Mouse (Mus musculus) neural tube, embryonic 13.5 days (tissue): ENCODE results near the gene Pskh1. TPM values are rescaled to one million over a fixed set of nuclear protein-coding genes. Genes with fewer than 3 reads are reported as not detected.

Source experiments
- ATAC-seq: fragments of 200-750 bp; cut with Nextera tagmentation; 2 replicates; pipeline ENCODE4 v1.8.0; 2017; ENCODE audit warnings: low read depth, mild to moderate bottlenecking, moderate TSS enrichment, moderate library complexity
- H3K27ac ChIP-seq: fragments of 300-500 bp; sonication (generic); replicated peaks from 2 replicates; pipeline ENCODE4 v1.5.1; 2015; ENCODE audit warnings: moderate library complexity, mild to moderate bottlenecking, inconsistent platforms
- H3K27me3 ChIP-seq: fragments of 300-500 bp; sonication (generic); 2 replicates; pipeline ENCODE4 v1.6.1; 2015; ENCODE audit warnings: mild to moderate bottlenecking, inconsistent platforms
- H3K36me3 ChIP-seq: fragments of 300-500 bp; sonication (generic); 2 replicates; pipeline ENCODE4 v1.6.1; 2015; ENCODE audit warnings: mild to moderate bottlenecking, inconsistent platforms
- H3K4me1 ChIP-seq: fragments of 300-500 bp; sonication (generic); replicated peaks from 2 replicates; pipeline ENCODE4 v1.6.1; 2015; ENCODE audit warnings: inconsistent platforms
- H3K4me2 ChIP-seq: fragments of 300-500 bp; sonication (generic); 2 replicates; pipeline ENCODE4 v1.6.1; 2015; ENCODE audit warnings: inconsistent platforms, mild to moderate bottlenecking, moderate library complexity
- H3K4me3 ChIP-seq: fragments of 300-500 bp; sonication (generic); 2 replicates; pipeline ENCODE4 v1.5.1; 2015; ENCODE audit warnings: mild to moderate bottlenecking, inconsistent platforms
- H3K9ac ChIP-seq: fragments of 300-500 bp; sonication (generic); 2 replicates; pipeline ENCODE4 v1.6.1; 2015; ENCODE audit warnings: moderate library complexity, mild to moderate bottlenecking, inconsistent platforms
- H3K9me3 ChIP-seq: fragments of 300-500 bp; sonication (generic); 2 replicates; pipeline ENCODE4 v1.6.1; 2016; ENCODE audit warnings: inconsistent platforms
- WGBS: fragments of 180-500 bp; shearing (Covaris S2); methylation state at CpG from one replicate; pipeline ENCODE4 v1.1.7; 2015; 5-methylcytosine and 5-hydroxymethylcytosine counted together
- polyA plus RNA-seq: library from polyadenylated mRNA; unstranded; fragments of >200 nt; fragmentation: Nextera tagmentation; extraction: Ambion mirVana; gene quantifications from 2 replicates; pipeline ENCODE4 v1.2.1, GENCODE M21; 2015

The Pskh1 gene
- polyA plus RNA-seq, 1 experiment from 2014 or later: 14.2 TPM

GRCm38 (mm10) chr8:105897801-105898480, 2.3 kb upstream of the Pskh1 start:
- H3K4me3 ChIP-seq: no peak overlapping the region
- H3K4me2 ChIP-seq: no peak overlapping the region
- peaks cover 16% of the 10 kb centered on the region for H3K36me3 ChIP-seq
- H3K27me3 ChIP-seq: no peaks in the 10 kb centered on the region
- peaks cover 20% of the 10 kb centered on the region for H3K4me1 ChIP-seq
- H3K9me3 ChIP-seq: no peaks in the 10 kb centered on the region
- H3K9ac ChIP-seq: no peak overlapping the region
- WGBS: 85% methylated on average over 9 of the region's 9 CpGs
- no peak for ATAC-seq
- no peak overlapping the region for H3K27ac ChIP-seq

- H3K27me3 ChIP-seq: no peaks in the 10 kb centered on the region
- WGBS: 43% methylated on average over 16 of the region's 16 CpGs
- H3K4me3 ChIP-seq: peak overlapping the region; percentile 81
- no peaks in the 10 kb centered on the region for H3K9me3 ChIP-seq
- H3K27ac ChIP-seq: peak overlapping the region; percentile 90
- peak overlapping the region; percentile 91 for H3K9ac ChIP-seq
- H3K4me1 ChIP-seq: peaks cover 11% of the 10 kb centered on the region
- H3K36me3 ChIP-seq: no peaks in the 10 kb centered on the region
- no peak for ATAC-seq
- peak overlapping the region; percentile 74 for H3K4me2 ChIP-seq
These were observed 838 bp downstream of the Pskh1 start for GRCm38 (mm10) chr8:105900941-105901616.

GRCm38 (mm10) chr8:105919390-105919789, 19.1 kb downstream of the Pskh1 start:
- H3K9ac ChIP-seq: no peak overlapping the region
- WGBS: 90% methylated on average over 3 of the region's 3 CpGs
- no peak for ATAC-seq
- no peaks in the 10 kb centered on the region for H3K4me1 ChIP-seq
- H3K4me3 ChIP-seq: no peak overlapping the region
- H3K36me3 ChIP-seq: peaks cover 15% of the 10 kb centered on the region
- H3K4me2 ChIP-seq: no peak overlapping the region
- H3K27ac ChIP-seq: no peak overlapping the region
- no peaks in the 10 kb centered on the region for H3K27me3 ChIP-seq
- H3K9me3 ChIP-seq: no peaks in the 10 kb centered on the region

GRCm38 (mm10) chr8:105925123-105925522, 24.9 kb downstream of the Pskh1 start:
- Histone ChIP-seq H3K4me3 (no peak overlapping the region), H3K4me1 (peaks cover under 1% of the 10 kb centered on the region; the same call in 1 of the 2 replicates), H3K36me3 (peaks cover 17% of the 10 kb centered on the region), H3K4me2 (no peak overlapping the region), H3K27ac (no peak overlapping the region), H3K9me3 (no peaks in the 10 kb centered on the region), H3K27me3 (no peaks in the 10 kb centered on the region), H3K9ac (no peak overlapping the region)
- ATAC-seq: no peak
- 82% methylated on average over 3 of the region's 3 CpGs for WGBS

- Histone ChIP-seq H3K4me3 (no peak overlapping the region), H3K27me3 (no peaks in the 10 kb centered on the region), H3K9me3 (no peaks in the 10 kb centered on the region), H3K9ac (peak overlapping the region; percentile 62), H3K36me3 (peaks cover 39% of the 10 kb centered on the region), H3K4me2 (no peak overlapping the region), H3K27ac (peak overlapping the region; percentile 47; the same call in 1 of the 2 replicates), H3K4me1 (peaks cover 9% of the 10 kb centered on the region)
- ATAC-seq: peak; percentile 66
- WGBS: 18% methylated on average over 8 of the region's 8 CpGs
These were observed 30.4 kb downstream of the Pskh1 start for GRCm38 (mm10) chr8:105930602-105931001.

GRCm38 (mm10) chr8:105931271-105931670, 31.0 kb downstream of the Pskh1 start:
- H3K9ac ChIP-seq: no peak overlapping the region
- no peaks in the 10 kb centered on the region for H3K27me3 ChIP-seq
- H3K27ac ChIP-seq: no peak overlapping the region
- H3K36me3 ChIP-seq: peaks cover 34% of the 10 kb centered on the region
- H3K4me2 ChIP-seq: no peak overlapping the region
- peak; percentile 13; the same call in 1 of the 2 replicates for ATAC-seq
- 93% methylated on average over 3 of the region's 3 CpGs for WGBS
- H3K4me3 ChIP-seq: no peak overlapping the region
- H3K4me1 ChIP-seq: peaks cover 15% of the 10 kb centered on the region
- H3K9me3 ChIP-seq: no peaks in the 10 kb centered on the region

GRCm38 (mm10) chr8:105932525-105932924, 32.3 kb downstream of the Pskh1 start:
- Histone ChIP-seq H3K27ac (no peak overlapping the region), H3K4me1 (peaks cover 20% of the 10 kb centered on the region), H3K9me3 (no peaks in the 10 kb centered on the region), H3K9ac (no peak overlapping the region), H3K36me3 (peaks cover 32% of the 10 kb centered on the region), H3K4me2 (no peak overlapping the region), H3K4me3 (no peak overlapping the region), H3K27me3 (no peaks in the 10 kb centered on the region)
- ATAC-seq: no peak
- WGBS: 92% methylated on average over 11 of the region's 11 CpGs

GRCm38 (mm10) chr8:105933762-105934161, 33.5 kb downstream of the Pskh1 start, which contains the start of gene Ctrl:
TSS of gene Ctrl (minus strand) at chr8:105933862.
- H3K9ac ChIP-seq: no peak within 1 kb of the TSS
- 95% methylated on average over 2 of the region's 2 CpGs for WGBS
- ATAC-seq: no peak

GRCm38 (mm10) chr8:105935105-105935504, 34.9 kb downstream of the Pskh1 start:
- H3K27me3 ChIP-seq: no peaks in the 10 kb centered on the region
- ATAC-seq: no peak

More at GRCm38 (mm10) chr8:105933762-105934161, 33.5 kb downstream of the Pskh1 start, which contains the start of gene Ctrl:
- H3K36me3 ChIP-seq: peaks cover 32% of the 10 kb centered on the region
- no peaks in the 10 kb centered on the region for H3K27me3 ChIP-seq
- H3K27ac ChIP-seq: no peak within 1 kb of the TSS
- H3K4me3 ChIP-seq: no peak within 1 kb of the TSS
- H3K4me2 ChIP-seq: no peak within 1 kb of the TSS
- H3K4me1 ChIP-seq: peaks cover 30% of the 10 kb centered on the region
- no peaks in the 10 kb centered on the region for H3K9me3 ChIP-seq

GRCm38 (mm10) chr8:105935863-105936603, 35.8 kb downstream of the Pskh1 start:
- no peak; the same call in 1 of the 2 replicates for ATAC-seq
- Histone ChIP-seq H3K36me3 (peaks cover 23% of the 10 kb centered on the region; the same call in 1 of the 2 replicates), H3K9ac (peak overlapping the region; percentile 83), H3K4me1 (peaks cover 25% of the 10 kb centered on the region), H3K27ac (peak overlapping the region; percentile 94), H3K9me3 (no peaks in the 10 kb centered on the region), H3K4me2 (peak overlapping the region; percentile 97), H3K27me3 (no peaks in the 10 kb centered on the region), H3K4me3 (peak overlapping the region; percentile 71)
- 29% methylated on average over 7 of the region's 7 CpGs for WGBS

More at GRCm38 (mm10) chr8:105935105-105935504, 34.9 kb downstream of the Pskh1 start:
- WGBS: 90% methylated on average over 6 of the region's 6 CpGs
- no peak overlapping the region for H3K4me2 ChIP-seq
- H3K4me1 ChIP-seq: peaks cover 30% of the 10 kb centered on the region
- H3K9me3 ChIP-seq: no peaks in the 10 kb centered on the region
- no peak overlapping the region for H3K4me3 ChIP-seq
- H3K9ac ChIP-seq: no peak overlapping the region
- peaks cover 25% of the 10 kb centered on the region for H3K36me3 ChIP-seq
- no peak overlapping the region for H3K27ac ChIP-seq

- peak; percentile 91 for ATAC-seq
These were observed 36.7 kb downstream of the Pskh1 start for GRCm38 (mm10) chr8:105936866-105937475.

More at GRCm38 (mm10) chr8:105936866-105937475, 36.7 kb downstream of the Pskh1 start:
- Histone ChIP-seq H3K4me3 (peak overlapping the region; percentile 71), H3K36me3 (peaks cover 18% of the 10 kb centered on the region; the same call in 1 of the 2 replicates), H3K27ac (peak overlapping the region; percentile 94), H3K9me3 (no peaks in the 10 kb centered on the region), H3K4me2 (peak overlapping the region; percentile 97), H3K27me3 (no peaks in the 10 kb centered on the region), H3K9ac (peak overlapping the region; percentile 83), H3K4me1 (peaks cover 25% of the 10 kb centered on the region)
- under 1% methylated on average over 29 of the region's 30 CpGs for WGBS
